Mouse (Mus musculus) forebrain, postnatal 0 days (tissue): ENCODE measurements around the gene Zfpm1. TPM values are rescaled to one million over a fixed set of nuclear protein-coding genes. Genes with fewer than 3 reads are reported as not detected.

Experiments
- ATAC-seq: fragments of 200-750 bp; cut with Nextera tagmentation; 2 replicates; pipeline ENCODE4 v1.8.0; 2017; ENCODE audit warnings: mild to moderate bottlenecking, moderate library complexity
- DNase-seq: peaks from one replicate; pipeline ENCODE4 v3.0.0-alpha.2; 2015
- H3K27ac ChIP-seq: fragments of 300-500 bp; sonication (generic); 2 replicates; pipeline ENCODE4 v1.5.1; 2014; ENCODE audit warnings: low read depth, mild to moderate bottlenecking, antibody characterized with exemption, low read length, moderate library complexity, mixed read lengths
- H3K27me3 ChIP-seq: fragments of 300-500 bp; sonication (generic); 2 replicates; pipeline ENCODE4 v1.6.1; 2014; ENCODE audit warnings: mild to moderate bottlenecking, low read length, mixed read lengths; ENCODE audit not compliant: insufficient read depth
- H3K36me3 ChIP-seq: fragments of 300-500 bp; sonication (generic); 2 replicates; pipeline ENCODE4 v1.6.1; 2014; ENCODE audit warnings: mild to moderate bottlenecking, moderate library complexity; ENCODE audit not compliant: insufficient read depth
- H3K4me1 ChIP-seq: fragments of 300-500 bp; sonication (generic); 2 replicates; pipeline ENCODE4 v1.6.1; 2014; ENCODE audit warnings: antibody characterized with exemption; ENCODE audit not compliant: insufficient read depth
- H3K4me2 ChIP-seq: fragments of 300-500 bp; sonication (generic); 2 replicates; pipeline ENCODE4 v1.6.1; 2014; ENCODE audit warnings: low read depth, mild to moderate bottlenecking, moderate library complexity
- H3K4me3 ChIP-seq: fragments of 300-500 bp; sonication (generic); 2 replicates; pipeline ENCODE4 v1.5.1; 2014; ENCODE audit warnings: low read depth, low read length, mixed read lengths
- H3K9ac ChIP-seq: fragments of 300-500 bp; sonication (generic); 2 replicates; pipeline ENCODE4 v1.6.1; 2014; ENCODE audit warnings: mild to moderate bottlenecking
- H3K9me3 ChIP-seq: fragments of 300-500 bp; sonication (generic); 2 replicates; pipeline ENCODE4 v1.6.1; 2016; ENCODE audit warnings: low read length
- CTCF ChIP-seq: sonication (generic); IDR thresholded peaks from 2 replicates; pipeline ENCODE4 v1.5.1; 2016; ENCODE audit warnings: antibody characterized with exemption, control low read depth, low read depth
- WGBS: fragments of 180-500 bp; shearing (Covaris S2); extraction: QIAGEN DNeasy Blood & Tissue Kit; methylation state at CpG from one replicate; pipeline ENCODE4 v1.1.7; 2014; 5-methylcytosine and 5-hydroxymethylcytosine counted together
- polyA plus RNA-seq: library from polyadenylated mRNA; unstranded; fragments of >200 nt; fragmentation: Nextera tagmentation; extraction: Ambion mirVana; gene quantifications from 2 replicates; pipeline ENCODE4 v1.2.1, GENCODE M21; 2015
- total RNA-seq: library from RNA; depleted of rRNA; stranded (reverse); fragments of >200 nt; gene quantifications from 2 replicates; pipeline ENCODE4 v1.2.3, GENCODE M21; 2014

Zfpm1 gene
- total and polyA plus RNA-seq, 2 experiments from 2014 or later: 1.1 to 10.1 TPM

DNA sequence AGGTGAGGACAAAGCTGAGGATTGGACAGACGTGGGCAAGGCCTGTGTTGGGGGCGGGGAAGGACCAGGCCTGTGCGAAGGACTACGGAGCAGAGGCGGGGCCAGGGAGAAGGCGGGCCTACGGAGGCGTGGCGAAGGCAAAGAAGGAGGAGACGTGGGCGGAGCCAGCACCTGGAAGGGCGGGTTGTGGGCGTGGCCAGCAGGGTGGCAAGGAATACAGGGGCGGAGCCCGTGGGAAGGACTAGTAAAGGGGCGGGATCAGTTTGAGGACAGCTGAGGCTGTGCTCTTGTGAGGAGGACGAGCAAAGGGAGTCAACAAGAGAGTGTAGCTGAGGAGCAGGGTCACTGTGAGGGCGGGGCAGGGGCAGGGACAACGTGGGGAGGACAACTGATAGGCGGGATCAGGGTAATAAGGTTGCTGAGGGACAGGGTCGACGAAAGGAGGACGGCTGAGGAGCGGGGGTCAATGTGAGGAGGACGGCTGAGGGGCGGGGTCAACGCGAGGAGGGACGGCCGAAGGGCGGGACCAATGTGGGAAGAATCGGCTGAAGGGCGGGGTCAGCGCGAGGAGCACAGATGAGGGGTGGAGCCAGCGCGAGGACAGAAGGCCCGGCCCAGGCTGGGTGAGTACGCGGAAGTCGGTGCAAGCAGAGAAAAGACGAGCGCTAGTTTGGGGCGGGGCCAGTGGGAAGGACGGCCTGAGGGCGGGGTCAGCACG lies 465 bp upstream of the Zfpm1 start:
- Histone ChIP-seq H3K27ac (peak overlapping the region; percentile 50), H3K36me3 (no peaks in the 10 kb centered on the region), H3K9ac (peak overlapping the region; percentile 65), H3K4me2 (peak overlapping the region; percentile 98), H3K4me3 (peak overlapping the region; percentile 58), H3K9me3 (no peaks in the 10 kb centered on the region), H3K27me3 (peaks cover 8% of the 10 kb centered on the region; the same call in 1 of the 2 replicates), H3K4me1 (0 out of 2 replicates have a peak, but pooled peaks cover 14% of the 10 kb centered on the region)
- no peak for TF ChIP-seq CTCF
- ATAC-seq: peak; percentile 90
- 3% methylated on average over 47 of the region's 47 CpGs for WGBS
- peak; percentile 96 for DNase-seq

DNA sequence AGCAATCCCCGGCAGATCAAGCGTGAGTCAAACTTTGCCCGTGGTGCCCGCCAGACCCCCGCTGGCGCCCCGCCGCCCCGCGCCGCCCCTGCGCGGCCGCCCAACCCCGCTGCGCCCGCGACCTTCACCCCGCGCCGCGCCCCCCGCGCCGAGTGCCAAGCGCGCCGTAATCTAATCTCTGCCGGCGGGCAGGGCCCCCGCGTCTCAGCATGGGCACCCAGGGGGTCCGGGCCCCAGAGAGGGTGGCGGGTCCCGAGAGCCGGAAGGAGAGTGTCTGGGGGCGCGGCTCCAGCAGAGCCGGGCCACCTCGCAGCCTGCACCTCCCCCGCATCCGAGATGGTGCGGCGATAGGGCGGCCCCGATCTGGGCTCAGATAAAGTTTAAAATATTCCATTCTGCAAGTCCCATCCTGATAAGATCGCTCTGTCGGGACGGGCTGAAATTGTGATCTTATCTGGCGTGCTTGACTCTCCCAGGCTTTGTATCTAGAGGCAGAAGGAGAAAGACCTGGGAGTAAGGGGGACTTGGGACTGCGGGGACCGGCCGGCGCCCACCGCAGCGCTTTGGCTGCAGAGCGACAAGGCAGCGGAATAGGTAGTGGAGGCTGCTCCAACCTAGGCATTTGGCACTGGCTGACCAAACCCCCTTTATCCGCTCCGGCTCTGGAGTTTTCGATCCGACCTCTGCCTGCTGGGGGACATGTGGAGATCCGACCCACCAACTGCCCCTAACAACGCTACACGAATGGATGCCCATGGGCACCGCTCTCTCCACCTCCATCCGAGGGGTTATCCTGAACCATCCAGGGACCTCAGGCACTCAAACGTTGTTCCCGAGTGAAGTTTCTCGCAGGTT lies 787 bp downstream of the Zfpm1 start:
- Histone ChIP-seq H3K4me1 (0 out of 2 replicates have a peak, but pooled peaks cover 14% of the 10 kb centered on the region), H3K27me3 (peaks cover 8% of the 10 kb centered on the region; the same call in 1 of the 2 replicates), H3K4me3 (peak overlapping the region; percentile 58), H3K9ac (peak overlapping the region; percentile 65), H3K27ac (0 out of 2 replicates have a peak overlapping the region, but pooled peaks have one; percentile 35), H3K36me3 (no peaks in the 10 kb centered on the region), H3K4me2 (peak overlapping the region; percentile 98), H3K9me3 (no peaks in the 10 kb centered on the region)
- WGBS: under 1% methylated on average over 64 of the region's 70 CpGs
- TF ChIP-seq CTCF: no peak
- no peak for ATAC-seq
- DNase-seq: no peak

DNA sequence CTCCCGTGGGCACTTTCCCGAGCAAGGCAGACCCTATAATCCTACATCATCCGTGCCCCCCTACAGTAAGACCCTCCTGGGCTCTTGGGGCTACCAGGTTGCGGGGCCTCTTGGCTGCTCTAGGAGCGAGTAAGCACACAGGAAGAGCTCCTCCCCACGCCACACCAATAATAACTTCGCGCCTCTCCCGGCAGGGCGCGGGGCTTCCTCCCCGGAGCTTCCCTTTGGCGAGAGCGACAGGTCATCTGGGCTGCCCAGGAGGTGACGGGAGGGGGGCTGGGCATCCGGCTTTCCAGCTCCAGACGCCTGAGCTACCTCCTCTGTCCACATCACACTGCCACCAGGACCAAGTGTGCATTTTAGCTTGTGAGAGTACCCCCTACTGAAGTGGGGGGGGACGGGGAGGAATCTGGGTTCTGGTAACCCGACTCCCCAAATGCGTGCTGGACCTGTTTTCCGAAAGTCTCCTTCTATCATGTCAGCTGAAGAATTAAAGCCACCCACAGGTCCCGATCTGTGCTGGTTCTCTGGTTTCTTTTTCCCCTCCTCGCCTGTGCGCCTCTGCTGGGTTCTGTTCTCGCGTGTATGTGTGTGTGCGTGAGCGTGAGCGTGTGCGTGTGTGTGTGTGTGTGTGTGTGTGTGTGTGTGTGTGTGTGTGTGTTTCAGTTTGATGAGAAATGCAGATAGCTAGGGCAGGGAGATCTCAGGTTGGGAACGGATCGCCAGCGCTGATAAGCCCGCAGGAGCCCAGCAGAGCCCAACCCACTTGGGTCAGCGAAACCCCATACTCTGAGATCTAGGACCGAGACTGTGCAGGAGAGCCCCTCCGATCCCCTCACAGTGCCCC lies 1.6 kb downstream of the Zfpm1 start:
- H3K4me2 ChIP-seq: peak overlapping the region; percentile 98
- TF ChIP-seq CTCF: no peak
- H3K4me3 ChIP-seq: peak overlapping the region; percentile 58
- DNase-seq (peak; percentile 69), ATAC-seq (peak; percentile 17; the same call in 1 of the 2 replicates)
- peak overlapping the region; percentile 65 for H3K9ac ChIP-seq
- H3K36me3 ChIP-seq: no peaks in the 10 kb centered on the region
- H3K27ac ChIP-seq: peak overlapping the region; percentile 64; the same call in 1 of the 2 replicates
- 1% methylated on average over 37 of the region's 37 CpGs for WGBS
- H3K9me3 ChIP-seq: no peaks in the 10 kb centered on the region
- peaks cover 8% of the 10 kb centered on the region; the same call in 1 of the 2 replicates for H3K27me3 ChIP-seq
- 0 out of 2 replicates have a peak, but pooled peaks cover 14% of the 10 kb centered on the region for H3K4me1 ChIP-seq

DNA sequence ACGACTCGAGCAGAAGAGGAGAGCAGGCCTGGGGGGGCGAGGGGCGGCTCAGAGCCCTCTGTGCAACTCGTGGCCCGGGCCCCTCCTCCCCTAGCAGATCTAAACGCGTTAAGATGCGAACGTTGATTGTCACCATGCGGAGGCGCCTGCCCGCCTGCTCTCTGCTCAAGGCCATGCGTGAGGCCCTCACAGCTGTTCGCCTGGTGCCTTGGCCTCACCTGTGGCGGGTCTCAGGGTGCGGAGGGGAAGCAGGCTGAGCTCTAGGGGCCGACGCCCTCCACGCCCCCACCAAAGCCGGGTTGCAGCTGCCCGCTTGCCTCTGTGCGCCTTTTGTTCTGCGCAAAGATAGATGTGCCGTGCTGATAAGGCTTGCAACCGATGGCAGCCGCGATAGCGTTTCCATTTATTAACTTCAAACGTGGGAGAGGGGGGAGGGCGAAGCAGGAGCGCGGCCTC lies 2.3 kb downstream of the Zfpm1 start:
- H3K27ac ChIP-seq: peak overlapping the region; percentile 64
- H3K27me3 ChIP-seq: peaks cover 8% of the 10 kb centered on the region; the same call in 1 of the 2 replicates
- DNase-seq (peak; percentile 77), ATAC-seq (peak; percentile 12; the same call in 1 of the 2 replicates)
- H3K4me3 ChIP-seq: peak overlapping the region; percentile 58
- H3K9me3 ChIP-seq: no peaks in the 10 kb centered on the region
- no peaks in the 10 kb centered on the region for H3K36me3 ChIP-seq
- WGBS: 2% methylated on average over 33 of the region's 33 CpGs
- H3K4me2 ChIP-seq: peak overlapping the region; percentile 98
- TF ChIP-seq CTCF: peak; percentile 55; the same call in 1 of the 2 replicates
- 0 out of 2 replicates have a peak, but pooled peaks cover 14% of the 10 kb centered on the region for H3K4me1 ChIP-seq
- H3K9ac ChIP-seq: peak overlapping the region; percentile 65

DNA sequence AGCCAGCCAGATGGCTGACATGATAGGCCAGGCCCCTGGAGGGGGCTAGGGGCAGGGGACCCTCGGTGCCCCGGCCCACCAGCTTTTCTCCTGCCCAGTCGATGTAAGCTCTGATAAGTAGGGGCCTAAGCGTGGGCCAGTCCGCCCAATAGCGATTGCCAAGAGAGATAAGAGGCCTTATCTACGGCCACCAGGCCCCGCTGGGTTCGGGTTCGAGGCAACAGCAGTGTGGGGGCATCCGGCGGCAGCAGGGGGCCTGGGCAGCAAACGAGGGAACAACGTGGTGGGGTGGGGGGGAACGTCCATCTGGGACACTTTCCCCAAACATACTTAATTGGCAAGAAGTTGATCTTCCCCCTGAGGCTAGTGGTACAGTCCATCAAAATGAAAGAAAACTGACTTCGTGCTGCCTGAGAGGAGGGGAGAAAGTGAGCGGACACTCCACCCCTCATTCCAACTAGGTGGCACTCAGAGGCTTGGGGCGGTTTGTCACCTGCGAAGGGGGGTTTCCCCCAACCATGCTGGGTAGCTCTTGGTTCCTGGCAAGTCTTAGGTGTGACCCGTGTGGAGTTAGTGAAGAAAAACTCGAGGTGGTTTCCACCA lies 2.8 kb downstream of the Zfpm1 start:
- Histone ChIP-seq H3K9me3 (no peaks in the 10 kb centered on the region), H3K27me3 (peaks cover 8% of the 10 kb centered on the region; the same call in 1 of the 2 replicates), H3K36me3 (no peaks in the 10 kb centered on the region), H3K9ac (peak overlapping the region; percentile 65), H3K27ac (peak overlapping the region; percentile 64), H3K4me1 (0 out of 2 replicates have a peak, but pooled peaks cover 14% of the 10 kb centered on the region), H3K4me2 (peak overlapping the region; percentile 98), H3K4me3 (peak overlapping the region; percentile 58)
- WGBS: 8% methylated on average over 21 of the region's 21 CpGs
- no peak for TF ChIP-seq CTCF
- ATAC-seq (no peak), DNase-seq (no peak)
